ENCODE assay signal across 9 mouse cellular contexts in the genomic region with DNA sequence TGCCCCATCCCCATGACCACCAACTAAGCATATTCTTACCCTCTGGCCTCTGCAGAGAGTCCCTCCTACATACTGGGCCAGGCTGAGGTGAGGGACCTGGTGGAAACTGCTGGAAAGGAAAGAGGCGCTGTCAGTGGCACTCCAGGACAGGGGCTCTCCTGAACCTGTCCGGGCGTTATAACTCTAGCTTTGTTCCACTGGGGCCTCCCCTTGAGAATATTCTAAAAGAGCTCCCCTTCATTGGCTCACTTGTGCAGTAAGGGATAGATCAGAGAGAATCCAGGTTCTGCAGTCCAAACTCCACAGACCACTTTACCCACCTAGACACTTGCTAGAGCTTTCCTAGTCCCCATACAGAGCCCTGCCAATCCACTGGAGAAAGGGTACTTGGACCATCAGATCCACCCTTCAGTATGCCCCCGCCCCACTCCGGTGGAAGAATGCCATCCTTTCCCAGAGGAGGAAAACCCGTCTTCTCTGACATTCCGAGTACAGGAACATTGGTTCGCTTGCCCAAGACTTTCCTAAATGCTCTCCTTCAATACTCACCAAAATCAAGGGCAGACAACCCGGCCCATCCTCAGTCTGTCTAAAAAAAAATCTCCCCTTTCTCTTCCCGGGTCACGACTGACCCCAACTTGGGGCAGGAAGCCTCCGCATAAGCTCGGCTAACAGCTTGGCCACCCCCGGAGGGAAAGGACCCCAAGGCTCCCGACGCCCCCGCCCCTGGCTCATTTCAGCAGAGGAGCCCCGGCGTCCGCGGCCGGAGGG. TPM values are rescaled to one million over a fixed set of nuclear protein-coding genes. Genes with fewer than 3 reads are reported as not detected.
DNase-seq lines count a peak whose midpoint lies in the region; ATAC-seq and TF ChIP-seq lines count a peak whose summit lies in the region.
"Had no signal": no experiment of that assay in that cellular context is flagged by ENCODE, and none has a peak within 500 bp of the region (broad histone marks: within the 10 kb centered on the region; RNA-seq: fewer than 3 reads in every experiment).

No protein-coding gene starts in this region.

- peak; percentile 92 for DNase-seq in heart, adult 11 months
- no peak for DNase-seq in heart, postnatal 14 days
- DNase-seq in urinary bladder, postnatal 25 days (ENCODE audit: low spot score), result peak; percentile 41
- no peak for DNase-seq in urinary bladder, postnatal 4 days (ENCODE audit: low spot score in 2 of 2)
- DNase-seq in limb, embryonic 10.5 days (ENCODE audit: low spot score), result no peak
- DNase-seq in adrenal gland, postnatal 36 days, result no peak

- no peaks in the 10 kb centered on the region for H3K9me3 ChIP-seq in limb, embryonic 10.5 days (replicated peaks)

- no peak for TF ChIP-seq POLR2A in small intestine, adult 2 months (IDR thresholded peaks at IDR 0.05; ENCODE audit: low read depth, low read length)

- no peak for TF ChIP-seq CTCF in small intestine, adult 2 months (IDR thresholded peaks at IDR 0.05; ENCODE audit: extremely low read depth, insufficient read length, insufficient replicate concordance, low read depth, low read length)

- H3K4me3 ChIP-seq in limb, embryonic 10.5 days, result peak overlapping the region; percentile 88
- H3K4me3 ChIP-seq in small intestine, adult 2 months (ENCODE audit: low read depth, low read length), result peak overlapping the region; percentile 70

- ATAC-seq in granulocyte monocyte progenitor cell, adult 5-6 weeks (replicated peaks; ENCODE audit: poor library complexity, severe bottlenecking), result no peak

- intact Hi-C loops in heart, postnatal 14 days (cut with DNase I), result no loop called here

- peaks cover 39% of the 10 kb centered on the region for H3K36me3 ChIP-seq in limb, embryonic 10.5 days
- H3K36me3 ChIP-seq in small intestine, adult 2 months (ENCODE audit: control insufficient read depth, insufficient read depth, low read length), result no peaks in the 10 kb centered on the region

- 6% methylated on average over 22 of the region's 22 CpGs for WGBS in limb, embryonic 10.5 days
- 23% methylated on average over 22 of the region's 22 CpGs for WGBS in small intestine, adult 2 months

- H3K27me3 ChIP-seq in limb, embryonic 10.5 days (ENCODE audit: low read depth, poor library complexity, severe bottlenecking), result no peaks in the 10 kb centered on the region; the same call in 1 of the 2 replicates
- peaks cover 14% of the 10 kb centered on the region for H3K27me3 ChIP-seq in small intestine, adult 2 months (ENCODE audit: control insufficient read depth, insufficient read depth, low read length)

- H3K4me1 ChIP-seq in limb, embryonic 10.5 days, result peaks cover 82% of the 10 kb centered on the region
- peaks cover 3% of the 10 kb centered on the region for H3K4me1 ChIP-seq in small intestine, adult 2 months (ENCODE audit: control insufficient read depth, insufficient read depth, insufficient read length, low read length)

- peak overlapping the region; percentile 98 for H3K27ac ChIP-seq in limb, embryonic 10.5 days
- no peak overlapping the region for H3K27ac ChIP-seq in small intestine, adult 2 months (ENCODE audit: insufficient read depth, low read depth, low read length)

RNA-seq across cellular contexts. Expression of a gene that starts 0.7 kb away (rescaled TPM):
- total RNA-seq in heart, postnatal 14 days (2021), result 10 to 100 TPM; 18.9 to 21.1 TPM
- 111 and 148 TPM in 2 replicates for polyA plus RNA-seq in limb, embryonic 10.5 days (2016; fragmentation: Nextera tagmentation; extraction: Ambion mirVana)
- 5.9 and 6.7 TPM in 2 replicates for polyA plus RNA-seq in small intestine, adult 2 months (2012; rRNA removed)
- 7.5 and 11.5 TPM in 2 replicates for total RNA-seq in granulocyte monocyte progenitor cell, adult 5-6 weeks (2014; fragmentation: Nextera tagmentation)
- total RNA-seq in granulocyte monocyte progenitor cell, adult 5-6 weeks (2017), result 2.0 and 3.4 TPM in 2 replicates
- total RNA-seq in adrenal gland, postnatal 36 days (2021), result 10 to 100 TPM; 21.7 to 30.4 TPM

RNA-seq across cellular contexts. Expression of a gene that starts 13.7 kb away (rescaled TPM):
- not detected for total RNA-seq in heart, postnatal 14 days (2021)
- 1.1 and 1.4 TPM in 2 replicates for polyA plus RNA-seq in limb, embryonic 10.5 days (2016; fragmentation: Nextera tagmentation; extraction: Ambion mirVana)
- polyA plus RNA-seq in small intestine, adult 2 months (2012; rRNA removed), result not detected in 2 replicates
- not detected in 2 replicates for total RNA-seq in granulocyte monocyte progenitor cell, adult 5-6 weeks (2014; fragmentation: Nextera tagmentation)
- total RNA-seq in granulocyte monocyte progenitor cell, adult 5-6 weeks (2017), result not detected in 2 replicates
- total RNA-seq in adrenal gland, postnatal 36 days (2021), result not detected
- total RNA-seq: hematopoietic stem cell, adult 5-6 weeks had no signal

RNA-seq across cellular contexts. Expression of a gene that starts 22.6 kb away (rescaled TPM):
- 10 to 100 TPM; 16.7 to 19.0 TPM for total RNA-seq in heart, postnatal 14 days (2021)
- polyA plus RNA-seq in limb, embryonic 10.5 days (2016; fragmentation: Nextera tagmentation; extraction: Ambion mirVana), result 69.5 and 76.5 TPM in 2 replicates
- polyA plus RNA-seq in small intestine, adult 2 months (2012; rRNA removed), result 38.0 and 67.0 TPM in 2 replicates
- total RNA-seq in granulocyte monocyte progenitor cell, adult 5-6 weeks (2014; fragmentation: Nextera tagmentation), result 20.0 and 39.8 TPM in 2 replicates
- 16.1 and 29.4 TPM in 2 replicates for total RNA-seq in granulocyte monocyte progenitor cell, adult 5-6 weeks (2017)
- 10 to 100 TPM; 39.0 to 40.0 TPM for total RNA-seq in adrenal gland, postnatal 36 days (2021)

RNA-seq across cellular contexts. Expression of a gene that starts 24.9 kb away (rescaled TPM):
- 1 to 10 TPM; 1.5 to 1.8 TPM for total RNA-seq in heart, postnatal 14 days (2021)
- polyA plus RNA-seq in limb, embryonic 10.5 days (2016; fragmentation: Nextera tagmentation; extraction: Ambion mirVana), result 1.2 and 1.5 TPM in 2 replicates
- 16.4 and 23.2 TPM in 2 replicates for polyA plus RNA-seq in small intestine, adult 2 months (2012; rRNA removed)
- 7.4 and 42.7 TPM in 2 replicates for total RNA-seq in granulocyte monocyte progenitor cell, adult 5-6 weeks (2014; fragmentation: Nextera tagmentation)
- total RNA-seq in granulocyte monocyte progenitor cell, adult 5-6 weeks (2017), result 15.2 and 31.6 TPM in 2 replicates
- 1 to 10 TPM; 1.5 to 2.9 TPM for total RNA-seq in adrenal gland, postnatal 36 days (2021)

RNA-seq across cellular contexts. Expression of a gene that starts 39.5 kb away (rescaled TPM):
- total RNA-seq in heart, postnatal 14 days (2021), result 1 to 10 TPM; 3.2 to 4.3 TPM
- polyA plus RNA-seq in limb, embryonic 10.5 days (2016; fragmentation: Nextera tagmentation; extraction: Ambion mirVana), result 60.6 and 63.5 TPM in 2 replicates
- 3.6 and 5.8 TPM in 2 replicates for polyA plus RNA-seq in small intestine, adult 2 months (2012; rRNA removed)
- total RNA-seq in granulocyte monocyte progenitor cell, adult 5-6 weeks (2014; fragmentation: Nextera tagmentation), result 20.8 and 21.7 TPM in 2 replicates
- 30.4 and 50.0 TPM in 2 replicates for total RNA-seq in granulocyte monocyte progenitor cell, adult 5-6 weeks (2017)
- total RNA-seq in adrenal gland, postnatal 36 days (2021), result 1 to 10 TPM; 3.2 to 3.6 TPM

Comparison
In these comparisons a context has a peak if more than half of its experiments do, and no peak if none do; other contexts are left out.
1. DNase-seq: peak in heart, adult 11 months (single experiment) and urinary bladder, postnatal 25 days (single experiment); none in heart, postnatal 14 days (0 of 2), urinary bladder, postnatal 4 days (0 of 2), limb, embryonic 10.5 days (single experiment) and adrenal gland, postnatal 36 days (0 of 2).